Mouse (Mus musculus) bone marrow macrophage, adult 2 months (primary cell): ENCODE data around the gene Cdh4.

ENCODE experiments used
- CTCF ChIP-seq: IDR thresholded peaks from 2 replicates; pipeline ENCODE4 v1.5.1; 2012; ENCODE audit warnings: low read depth, mild to moderate bottlenecking, low read length, moderate library complexity
- POLR2A ChIP-seq: IDR thresholded peaks from 2 replicates; pipeline ENCODE4 v1.6.1; 2012; ENCODE audit warnings: mild to moderate bottlenecking, low read depth, low read length, borderline replicate concordance

DNA sequence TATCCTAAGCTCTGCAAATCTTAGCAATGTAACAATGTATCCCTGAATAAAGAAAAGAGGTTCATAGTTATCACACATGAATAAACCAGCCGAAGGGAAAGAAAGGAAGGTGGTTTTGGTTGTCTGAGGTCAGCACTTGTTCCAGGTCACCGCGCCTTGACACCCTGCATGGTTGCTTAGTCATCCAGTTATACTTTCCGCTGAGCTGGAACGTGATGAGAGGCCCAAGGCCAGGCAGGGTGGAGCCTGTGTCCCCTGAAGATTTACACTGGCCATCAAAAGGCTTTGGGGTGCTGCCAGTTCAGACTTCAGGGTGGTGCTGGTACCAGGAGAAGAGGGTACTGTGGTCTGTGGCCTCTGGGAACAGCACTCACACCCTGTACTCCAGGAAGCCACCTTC is 105.4 kb downstream of the Cdh4 start:
- TF ChIP-seq CTCF = no peak
- TF ChIP-seq POLR2A = no peak
